Mouse (Mus musculus): Measurements from ENCODE around the gene Ablim2.
A peak's percentile ranks its signal among the peaks of the same experiment; 100 is the strongest.

Ablim2 gene

DNA sequence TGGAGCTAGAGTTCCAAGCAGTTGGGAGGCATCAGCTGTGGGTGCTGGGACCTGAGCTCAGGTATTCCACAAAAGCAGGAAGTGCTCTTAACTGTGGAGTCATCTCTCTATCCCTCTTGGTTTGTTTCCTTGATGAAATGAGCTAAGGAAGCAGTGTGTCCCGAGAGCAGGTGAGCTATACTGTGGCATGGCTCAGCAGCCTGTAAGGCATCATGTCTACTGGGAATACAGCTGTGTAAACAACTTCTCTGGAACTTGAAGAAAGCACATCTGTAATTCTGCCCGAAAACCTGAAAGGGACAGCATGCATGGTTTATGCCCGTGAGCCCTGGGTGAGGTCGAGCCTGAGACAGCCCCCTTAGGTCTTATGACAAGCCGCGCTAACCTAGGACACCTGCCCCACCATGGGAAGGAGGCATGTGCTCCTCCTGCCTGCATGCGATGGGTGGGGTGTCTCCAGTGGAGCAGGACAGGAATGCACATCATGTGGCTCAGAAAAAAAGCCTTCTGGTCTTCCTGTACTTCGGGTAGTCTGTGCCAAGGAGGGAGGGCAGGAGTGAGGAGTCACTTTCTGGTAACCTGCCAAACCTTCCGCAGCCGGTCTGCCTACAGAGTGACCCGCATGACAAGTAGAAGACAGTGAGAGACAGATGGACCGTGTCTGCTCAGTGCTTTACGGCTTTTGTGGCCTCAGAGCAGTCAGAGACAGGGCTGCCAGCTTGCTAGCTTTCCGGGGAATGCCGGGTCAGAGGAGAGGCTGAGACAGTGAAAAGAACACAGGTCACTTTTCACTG, 150.2 kb downstream of the Ablim2 start:
- peak; percentile 71 for DNase-seq (ENCODE audit: low read depth, low spot score)

DNA sequence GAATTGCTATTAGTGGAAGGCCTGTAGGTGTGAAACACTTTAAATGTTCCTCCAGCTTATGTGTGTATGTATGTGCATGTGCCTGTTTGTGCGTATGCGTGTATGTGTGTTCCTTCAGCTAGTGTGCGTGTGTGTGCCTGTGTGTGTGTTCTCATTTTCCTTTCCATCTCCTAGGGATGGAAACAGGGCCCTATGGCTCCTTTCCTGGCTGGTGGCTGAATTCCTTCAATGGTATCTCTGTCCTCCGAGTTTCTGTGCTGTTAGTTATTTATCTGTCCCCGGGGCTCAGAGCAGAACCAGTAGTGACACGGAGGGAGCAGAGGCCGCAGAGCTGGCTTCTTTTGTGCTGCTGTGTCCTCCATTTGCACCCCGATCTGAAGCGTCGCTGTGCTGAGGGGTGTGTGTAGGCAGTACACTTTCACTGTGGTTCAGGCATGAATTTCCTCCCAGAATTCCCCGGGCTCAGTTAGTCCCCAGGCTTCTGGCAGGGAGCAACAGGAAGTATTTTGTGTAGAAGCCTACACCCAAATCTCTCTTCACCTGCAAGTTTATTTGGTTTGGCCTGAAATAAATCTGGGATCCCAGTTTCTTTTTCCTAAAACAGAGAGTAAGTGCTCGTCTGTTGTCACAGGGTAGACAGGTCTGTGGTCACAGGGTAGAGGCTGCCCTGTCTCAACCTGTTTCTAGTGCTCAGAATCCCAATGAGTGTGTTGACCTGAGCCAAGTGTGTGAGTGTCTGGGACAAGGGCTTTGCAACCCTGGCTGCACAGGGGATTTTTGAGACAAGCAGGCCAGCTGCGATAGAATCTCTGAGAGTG, 151.2 kb downstream of the Ablim2 start:
- no peak for DNase-seq (ENCODE audit: low read depth, low spot score)

DNA sequence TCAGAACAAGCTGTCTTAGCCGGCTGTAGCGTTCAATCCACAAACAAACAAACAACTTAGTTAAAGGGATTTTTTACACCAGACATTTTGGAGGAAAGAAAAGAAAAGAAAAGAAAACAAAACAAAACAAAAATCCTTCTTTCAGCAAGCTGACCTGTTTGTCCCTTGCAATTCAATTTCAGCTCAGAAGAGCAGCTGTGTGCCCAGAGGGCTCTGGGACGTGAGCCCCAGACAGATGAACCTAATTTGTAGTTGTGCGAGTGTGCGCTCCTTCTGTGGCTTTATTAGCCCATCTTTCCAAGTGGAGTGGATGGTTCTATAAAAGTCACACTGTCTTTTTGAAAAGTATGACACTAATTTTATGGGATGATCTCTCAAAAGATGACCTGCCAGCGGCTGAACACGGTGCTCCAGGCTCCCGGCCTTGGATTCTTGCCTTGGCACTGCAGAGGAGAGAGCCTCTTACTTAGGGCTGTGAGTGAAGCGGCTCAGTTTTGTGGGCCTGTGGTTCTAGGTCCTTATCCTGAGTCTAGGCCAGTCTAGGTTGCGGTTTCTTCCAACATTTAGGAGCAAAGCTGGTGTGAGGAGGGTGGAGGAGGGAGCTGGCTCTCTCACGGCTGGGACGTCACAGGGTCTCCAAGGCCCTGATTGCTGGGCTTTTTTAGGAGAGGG, 158.1 kb downstream of the Ablim2 start:
- no peak for DNase-seq (ENCODE audit: low read depth, low spot score)

DNA sequence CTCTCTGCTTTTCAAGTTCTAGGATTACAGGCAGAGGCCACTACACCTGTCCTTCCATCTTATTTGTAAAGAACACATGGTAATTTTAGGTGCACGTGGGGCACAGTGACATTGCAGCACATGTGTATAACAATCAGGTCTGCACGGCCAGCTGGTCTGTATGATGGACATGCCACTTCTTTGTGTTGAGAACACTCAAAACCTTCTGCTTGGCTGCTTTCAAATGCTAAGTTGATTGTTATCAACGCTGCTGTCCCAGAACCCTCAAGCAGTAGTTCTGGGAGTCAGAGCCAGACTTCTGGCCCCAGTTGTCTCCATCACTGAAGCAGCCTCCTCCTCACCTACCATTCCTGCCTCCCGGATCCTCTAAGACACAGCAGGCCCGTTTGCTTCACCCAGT, 159.0 kb downstream of the Ablim2 start:
- DNase-seq (ENCODE audit: low read depth, low spot score), result no peak

DNA sequence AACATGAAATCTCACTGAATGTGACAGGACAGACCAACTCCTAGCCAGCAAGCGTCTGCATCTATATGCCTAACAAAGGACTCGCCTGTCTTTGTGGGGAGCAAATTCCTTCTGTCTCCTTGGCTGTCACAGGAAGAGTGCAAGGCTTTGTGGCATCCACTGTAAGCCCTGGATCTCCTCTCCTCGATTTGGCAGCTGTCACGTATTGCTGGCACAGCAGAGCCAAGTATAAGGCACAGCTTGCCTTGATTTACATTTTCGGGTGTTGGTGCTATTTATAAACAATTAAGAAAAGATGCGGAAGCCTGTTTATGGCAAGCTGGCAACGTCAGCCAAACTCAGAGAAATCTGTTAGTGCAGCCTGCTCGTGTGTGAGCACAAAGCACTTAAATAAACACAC, 160.7 kb downstream of the Ablim2 start:
- no peak for DNase-seq (ENCODE audit: low read depth, low spot score)

DNA sequence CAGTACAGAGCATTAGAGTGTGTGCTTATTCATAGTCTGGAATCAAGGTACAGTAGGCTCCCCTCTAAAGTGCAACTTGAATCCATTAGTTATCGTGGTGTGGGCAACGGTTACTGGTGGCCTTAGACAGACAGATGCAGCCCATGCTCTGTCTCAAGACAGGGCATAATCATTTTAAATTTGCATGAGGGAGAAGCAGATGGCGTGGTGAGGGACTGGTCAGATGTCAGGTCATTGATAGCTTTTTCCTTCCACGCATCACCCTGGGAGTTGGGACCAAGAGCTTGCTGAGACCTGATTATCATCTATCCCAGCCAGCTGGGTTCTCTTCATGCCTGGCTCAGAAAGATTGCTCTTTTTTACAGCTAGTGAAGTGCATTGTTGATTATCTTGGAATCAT, 162.4 kb downstream of the Ablim2 start:
- DNase-seq (ENCODE audit: low read depth, low spot score), result no peak

DNA sequence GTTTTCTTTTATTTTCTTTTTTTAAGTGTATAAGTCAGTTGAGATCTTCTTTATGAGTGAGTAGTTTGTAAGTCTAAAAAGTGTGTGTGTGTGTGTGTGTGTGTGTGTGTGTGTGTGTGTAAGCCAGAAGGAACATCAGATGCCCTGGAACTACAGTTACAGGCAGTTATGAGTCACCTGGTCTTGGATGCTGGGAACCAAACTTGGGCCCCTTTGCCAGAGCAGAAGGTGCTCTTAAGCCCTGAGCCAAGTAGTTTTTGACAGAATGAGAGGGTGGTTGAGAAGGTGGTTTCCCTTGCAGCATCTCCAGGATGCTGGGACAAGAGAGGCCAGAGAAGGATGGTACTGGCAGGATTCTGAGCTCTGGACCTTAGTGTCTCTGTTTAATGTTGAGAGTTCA, 162.9 kb downstream of the Ablim2 start:
- no peak for DNase-seq (ENCODE audit: low read depth, low spot score)

DNA sequence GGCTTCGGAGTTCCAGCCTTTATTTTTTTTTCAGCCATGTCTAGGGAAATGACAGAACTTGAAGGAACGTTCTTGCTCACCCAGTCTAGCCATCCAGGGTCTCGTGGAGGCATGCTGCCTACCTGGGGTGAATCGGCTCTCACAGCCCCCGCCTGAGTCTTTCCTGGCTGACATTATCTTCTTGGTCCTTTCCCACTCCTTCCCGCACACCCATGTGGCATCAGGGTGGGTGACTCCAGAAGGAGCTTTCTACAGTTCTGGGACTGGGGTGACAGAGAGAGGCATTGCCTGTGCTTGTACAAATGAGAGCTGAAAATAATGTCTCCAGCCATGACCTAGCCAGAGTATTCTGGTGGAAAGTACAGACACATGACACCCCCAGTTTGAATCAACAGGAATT, 163.5 kb downstream of the Ablim2 start:
- DNase-seq (ENCODE audit: low read depth, low spot score), result no peak

DNA sequence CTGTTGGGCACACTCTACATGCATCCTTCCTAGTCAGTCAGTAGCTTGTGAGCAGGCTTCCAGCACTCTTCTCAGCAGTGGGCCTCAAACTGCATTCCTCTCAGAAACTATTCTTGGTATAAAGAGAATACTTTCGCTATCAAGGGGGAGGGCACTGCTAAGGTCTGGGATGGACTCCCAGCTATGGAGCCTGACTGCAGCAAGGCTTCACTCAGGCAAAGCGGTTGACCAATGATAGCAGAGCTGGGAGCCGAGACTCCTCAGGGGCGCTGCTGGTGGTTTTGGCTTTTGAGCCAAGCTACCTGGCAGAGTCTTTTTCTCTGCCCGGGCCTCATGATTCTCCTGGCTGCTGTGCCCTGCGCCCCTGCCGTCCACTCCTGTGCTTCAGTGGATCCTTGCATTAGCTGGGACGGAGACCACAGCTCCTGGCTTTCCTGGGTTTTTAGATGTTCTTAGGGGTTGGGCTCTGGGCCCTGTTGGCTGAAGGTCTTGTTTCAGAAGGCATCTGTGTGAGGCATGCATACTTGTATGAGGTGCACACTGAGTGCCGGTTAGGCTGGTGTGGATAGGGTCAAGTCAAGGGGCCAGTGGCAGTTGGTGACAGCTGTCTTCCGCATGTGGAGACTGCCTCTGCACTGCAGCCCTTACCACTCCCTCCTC, 164.0 kb downstream of the Ablim2 start:
- DNase-seq (ENCODE audit: low read depth, low spot score), result no peak

DNA sequence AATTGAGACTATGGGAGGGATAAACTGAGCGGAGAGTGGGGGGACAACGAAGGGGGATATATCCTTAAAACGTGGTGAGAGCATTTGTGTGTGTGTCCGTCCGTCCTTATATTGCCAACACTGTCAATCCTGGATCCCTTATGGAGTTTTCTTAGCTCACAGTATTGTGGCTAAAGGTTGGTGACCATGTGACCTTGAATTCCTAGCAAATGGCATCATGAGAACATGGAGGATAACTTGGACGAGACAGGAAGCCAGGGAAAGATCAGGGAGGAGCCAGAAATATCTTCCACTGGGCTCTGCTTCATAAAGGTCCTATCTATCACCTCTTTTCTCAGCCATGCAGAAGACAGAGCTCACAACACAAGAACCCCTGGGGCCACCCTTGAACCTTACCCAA, 165.8 kb downstream of the Ablim2 start:
- no peak for DNase-seq (ENCODE audit: low read depth, low spot score)

DNA sequence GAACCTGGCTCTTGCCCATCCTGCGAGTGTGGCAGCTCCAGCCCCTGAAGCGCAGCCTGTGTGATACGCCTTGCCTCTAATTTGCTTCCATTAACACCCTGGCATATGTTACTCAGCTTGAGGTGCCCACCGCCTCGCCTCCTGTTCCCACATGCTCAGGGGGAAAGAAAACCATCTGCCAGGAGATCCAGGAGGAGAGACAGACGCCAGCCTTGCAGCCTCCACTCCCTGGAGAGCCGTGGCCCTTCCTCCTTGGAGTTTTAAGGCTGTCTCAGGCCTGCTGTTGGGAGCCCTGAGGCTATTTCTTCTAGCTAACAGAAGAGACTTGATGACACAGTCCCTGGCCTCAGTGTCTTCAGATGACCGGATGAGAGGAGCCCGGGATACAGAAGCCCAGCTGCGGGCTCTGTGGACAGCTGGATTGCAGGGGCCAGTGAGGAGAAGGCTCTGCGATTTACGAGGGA, 167.5 kb downstream of the Ablim2 start:
- DNase-seq (ENCODE audit: low read depth, low spot score), result no peak

DNA sequence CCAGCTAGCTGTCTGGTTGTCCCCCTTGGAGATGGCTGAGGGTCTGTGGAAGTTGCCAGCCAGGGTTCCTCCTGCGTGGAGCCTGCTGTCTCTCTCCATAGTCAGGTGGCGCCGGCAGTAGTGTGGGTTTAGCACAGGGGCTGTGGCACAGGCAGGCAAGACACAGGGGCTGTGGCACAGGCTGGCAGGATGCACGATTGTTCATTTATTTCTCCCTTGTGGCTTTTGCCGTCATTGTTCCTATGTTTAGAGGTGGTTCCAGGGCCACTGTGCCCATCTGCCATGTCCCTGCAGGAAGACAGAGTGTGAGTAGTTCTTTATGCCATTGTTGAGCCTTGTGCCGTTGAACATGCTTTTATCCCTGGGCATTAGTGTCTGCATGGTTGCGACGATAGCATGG, 168.8 kb downstream of the Ablim2 start:
- no peak for DNase-seq (ENCODE audit: low read depth, low spot score)

DNA sequence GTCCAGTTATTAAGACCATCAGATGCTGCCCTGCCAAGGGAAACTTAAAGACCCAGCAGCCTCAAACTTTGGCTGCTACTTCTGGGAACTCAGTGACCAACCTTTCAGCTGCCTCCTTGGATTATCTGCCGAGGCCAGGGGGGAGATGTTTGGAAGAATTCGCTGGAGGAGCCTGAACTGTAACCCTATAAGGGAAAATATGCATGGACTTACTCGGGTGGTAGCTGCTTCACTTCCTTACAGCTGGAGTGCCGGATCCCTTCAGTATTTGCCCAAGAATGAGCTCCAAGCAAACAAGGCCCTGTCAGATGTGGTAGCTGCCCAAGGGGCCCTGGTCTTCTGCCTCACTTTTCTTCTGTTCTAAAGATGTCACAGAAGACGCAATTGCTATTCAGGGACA, 173.6 kb downstream of the Ablim2 start:
- no peak for DNase-seq (ENCODE audit: low read depth, low spot score)

DNA sequence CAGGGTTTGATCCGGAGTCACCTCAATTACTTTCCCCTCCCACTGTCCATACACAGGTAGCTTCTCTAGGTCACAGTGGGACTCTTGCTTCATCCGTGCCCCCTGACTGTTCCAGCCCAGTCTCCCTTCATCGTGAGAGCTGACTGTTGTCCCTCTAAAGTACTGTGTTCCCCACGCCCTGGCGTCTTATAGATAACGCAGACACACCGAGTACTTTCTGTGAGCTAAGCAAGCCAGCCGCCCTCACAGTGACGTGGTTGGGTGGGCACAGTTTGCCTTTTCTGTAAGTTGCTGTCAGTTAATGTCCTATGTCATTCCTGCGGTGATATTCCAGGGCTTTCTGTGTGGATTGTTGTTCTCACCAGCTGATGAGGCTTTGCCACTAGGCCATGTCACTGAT, 175.4 kb downstream of the Ablim2 start:
- no peak for DNase-seq (ENCODE audit: low read depth, low spot score)
